Mouse (Mus musculus) kidney, postnatal 0 days (tissue): ENCODE results near the gene Tnrc6a. TPM values are rescaled to one million over a fixed set of nuclear protein-coding genes. Genes with fewer than 3 reads are reported as not detected.

Source experiments
- ATAC-seq: fragments of 200-750 bp; cut with Nextera tagmentation; replicated peaks from 2 replicates; pipeline ENCODE4 v1.8.0; 2017; ENCODE audit warnings: low read depth, moderate number of reproducible peaks, moderate TSS enrichment, moderate library complexity; ENCODE audit not compliant: low FRiP score
- DNase-seq: peaks from one replicate; pipeline ENCODE4 v3.0.0-alpha.2; 2016; ENCODE audit warnings: low spot score
- H3K27ac ChIP-seq: fragments of 300-500 bp; sonication (generic); 2 replicates; pipeline ENCODE4 v1.5.1; 2014; ENCODE audit warnings: mild to moderate bottlenecking
- H3K27me3 ChIP-seq: fragments of 300-500 bp; sonication (generic); 2 replicates; pipeline ENCODE4 v1.6.1; 2014; ENCODE audit warnings: low read length, mixed read lengths; ENCODE audit not compliant: insufficient read depth
- H3K36me3 ChIP-seq: fragments of 300-500 bp; sonication (generic); 2 replicates; pipeline ENCODE4 v1.6.1; 2014; ENCODE audit warnings: low read length, mixed read lengths; ENCODE audit not compliant: insufficient read depth
- H3K4me1 ChIP-seq: fragments of 300-500 bp; sonication (generic); replicated peaks from 2 replicates; pipeline ENCODE4 v1.6.1; 2014; ENCODE audit warnings: antibody characterized with exemption, low read length, mixed read lengths; ENCODE audit not compliant: insufficient read depth
- H3K4me2 ChIP-seq: fragments of 300-500 bp; sonication (generic); 2 replicates; pipeline ENCODE4 v1.6.1; 2014; ENCODE audit warnings: mild to moderate bottlenecking, low read length, moderate library complexity, mixed read lengths
- H3K4me3 ChIP-seq: fragments of 300-500 bp; sonication (generic); replicated peaks from 2 replicates; pipeline ENCODE4 v1.5.1; 2014; ENCODE audit warnings: low read depth, low read length
- H3K9ac ChIP-seq: fragments of 300-500 bp; sonication (generic); 2 replicates; pipeline ENCODE4 v1.6.1; 2014; ENCODE audit warnings: low read depth, low read length
- H3K9me3 ChIP-seq: fragments of 300-500 bp; sonication (generic); replicated peaks from 2 replicates; pipeline ENCODE4 v1.6.1; 2016; ENCODE audit warnings: low read length, inconsistent platforms, mixed read lengths
- CTCF ChIP-seq: IDR thresholded peaks from 2 replicates; pipeline ENCODE4 v1.5.1; 2016; ENCODE audit warnings: antibody characterized with exemption, low read depth, mild to moderate bottlenecking, moderate library complexity
- WGBS: fragments of 180-500 bp; shearing (Covaris S2); extraction: QIAGEN DNeasy Blood & Tissue Kit; methylation state at CpG from one replicate; pipeline ENCODE4 v1.1.7; 2014; 5-methylcytosine and 5-hydroxymethylcytosine counted together
- polyA plus RNA-seq: library from polyadenylated mRNA; unstranded; fragments of >200 nt; fragmentation: Nextera tagmentation; extraction: Ambion mirVana; gene quantifications from 2 replicates; pipeline ENCODE4 v1.2.1, GENCODE M21; 2015

Gene Tnrc6a
- polyA plus RNA-seq, 1 experiment from 2014 or later, result 58.0 TPM

- no peaks in the 10 kb centered on the region for H3K27me3 ChIP-seq
- no peak overlapping the region for H3K9ac ChIP-seq
- 81% methylated on average over 2 of the region's 2 CpGs for WGBS
- TF ChIP-seq CTCF, result no peak
- peaks cover 7% of the 10 kb centered on the region; the same call in 1 of the 2 replicates for H3K4me1 ChIP-seq
- H3K36me3 ChIP-seq, result peaks cover 12% of the 10 kb centered on the region; the same call in 1 of the 2 replicates
- no peaks in the 10 kb centered on the region for H3K9me3 ChIP-seq
- H3K4me3 ChIP-seq, result no peak overlapping the region
- ATAC-seq (no peak), DNase-seq (no peak)
- no peak overlapping the region for H3K4me2 ChIP-seq
- H3K27ac ChIP-seq, result no peak overlapping the region
Measured at GRCm38 (mm10) chr7:123129061-123129460, 5.4 kb downstream of the Tnrc6a start.

GRCm38 (mm10) chr7:123130198-123130597 lies 6.5 kb downstream of the Tnrc6a start:
- Histone ChIP-seq H3K36me3 (peaks cover 12% of the 10 kb centered on the region; the same call in 1 of the 2 replicates), H3K4me1 (peaks cover 18% of the 10 kb centered on the region), H3K27me3 (no peaks in the 10 kb centered on the region), H3K9me3 (no peaks in the 10 kb centered on the region), H3K4me3 (no peak overlapping the region), H3K27ac (no peak overlapping the region), H3K9ac (no peak overlapping the region), H3K4me2 (no peak overlapping the region)
- ATAC-seq (no peak), DNase-seq (no peak)
- TF ChIP-seq CTCF, result no peak
- WGBS, result 32% methylated on average over 2 of the region's 2 CpGs

GRCm38 (mm10) chr7:123132401-123132800 lies 8.7 kb downstream of the Tnrc6a start:
- H3K9me3 ChIP-seq, result no peaks in the 10 kb centered on the region
- DNase-seq (no peak), ATAC-seq (no peak)
- H3K4me3 ChIP-seq, result no peak overlapping the region
- WGBS, result 60% methylated on average over 2 of the region's 2 CpGs
- no peak overlapping the region for H3K4me2 ChIP-seq
- TF ChIP-seq CTCF, result no peak
- no peak overlapping the region for H3K27ac ChIP-seq
- H3K9ac ChIP-seq, result no peak overlapping the region
- peaks cover 2% of the 10 kb centered on the region; the same call in 1 of the 2 replicates for H3K36me3 ChIP-seq
- H3K27me3 ChIP-seq, result no peaks in the 10 kb centered on the region
- peaks cover 32% of the 10 kb centered on the region for H3K4me1 ChIP-seq

GRCm38 (mm10) chr7:123134876-123135275 lies 11.2 kb downstream of the Tnrc6a start:
- H3K36me3 ChIP-seq, result 0 out of 2 replicates have a peak, but pooled peaks cover 5% of the 10 kb centered on the region
- H3K27me3 ChIP-seq, result no peaks in the 10 kb centered on the region
- H3K4me3 ChIP-seq, result no peak overlapping the region
- H3K4me2 ChIP-seq, result no peak overlapping the region
- DNase-seq (peak; percentile 86), ATAC-seq (no peak)
- TF ChIP-seq CTCF, result no peak
- no peaks in the 10 kb centered on the region for H3K9me3 ChIP-seq
- H3K9ac ChIP-seq, result no peak overlapping the region
- H3K4me1 ChIP-seq, result peaks cover 35% of the 10 kb centered on the region
- H3K27ac ChIP-seq, result no peak overlapping the region
- WGBS, result 16% methylated on average over 2 of the region's 2 CpGs

GRCm38 (mm10) chr7:123135655-123136054 lies 12.0 kb downstream of the Tnrc6a start:
- WGBS, result 44% methylated on average over 3 of the region's 3 CpGs
- no peak overlapping the region for H3K9ac ChIP-seq
- H3K9me3 ChIP-seq, result no peaks in the 10 kb centered on the region
- 0 out of 2 replicates have a peak, but pooled peaks cover 5% of the 10 kb centered on the region for H3K36me3 ChIP-seq
- H3K27me3 ChIP-seq, result no peaks in the 10 kb centered on the region
- no peak overlapping the region for H3K27ac ChIP-seq
- TF ChIP-seq CTCF, result no peak
- peaks cover 35% of the 10 kb centered on the region for H3K4me1 ChIP-seq
- DNase-seq (no peak), ATAC-seq (no peak)
- H3K4me2 ChIP-seq, result no peak overlapping the region
- H3K4me3 ChIP-seq, result no peak overlapping the region

GRCm38 (mm10) chr7:123138001-123138400 lies 14.3 kb downstream of the Tnrc6a start:
- H3K27me3 ChIP-seq, result no peaks in the 10 kb centered on the region
- no peak overlapping the region for H3K4me3 ChIP-seq
- no peaks in the 10 kb centered on the region for H3K9me3 ChIP-seq
- H3K4me1 ChIP-seq, result peaks cover 35% of the 10 kb centered on the region
- H3K27ac ChIP-seq, result no peak overlapping the region
- TF ChIP-seq CTCF, result no peak
- no peak overlapping the region for H3K4me2 ChIP-seq
- 0 out of 2 replicates have a peak, but pooled peaks cover 5% of the 10 kb centered on the region for H3K36me3 ChIP-seq
- no peak overlapping the region for H3K9ac ChIP-seq
- ATAC-seq, result no peak
- WGBS, result 77% methylated on average over 4 of the region's 4 CpGs
- no peak for DNase-seq
